Mouse (Mus musculus): ENCODE data around the gene Cdk5r1. TPM values are rescaled to one million over a fixed set of nuclear protein-coding genes. Genes with fewer than 3 reads are reported as not detected.

The Cdk5r1 gene
- polyA plus RNA-seq, 1 experiment from 2014 or later, result 0.72 TPM

Other genes starting within 250 kb of the Cdk5r1 start
- gene Rhbdl3, start 176.1 kb upstream of the Cdk5r1 start, polyA plus RNA-seq (2016; fragmentation: Nextera tagmentation; extraction: Ambion mirVana), result 0.39 and 1.2 TPM in 2 replicates
- gene 5730455P16Rik, start 99.0 kb upstream of the Cdk5r1 start, polyA plus RNA-seq (2016; fragmentation: Nextera tagmentation; extraction: Ambion mirVana), result 15.0 and 17.2 TPM in 2 replicates
- gene Zfp207, start 93.7 kb upstream of the Cdk5r1 start, polyA plus RNA-seq (2016; fragmentation: Nextera tagmentation; extraction: Ambion mirVana), result 191 and 222 TPM in 2 replicates
- 248 and 309 TPM in 2 replicates for gene Psmd11, start 48.4 kb upstream of the Cdk5r1 start, polyA plus RNA-seq (2016; fragmentation: Nextera tagmentation; extraction: Ambion mirVana)